Mouse (Mus musculus) heart, postnatal 4 days (tissue): ENCODE measurements around the gene Sik3. TPM values are rescaled to one million over a fixed set of nuclear protein-coding genes. Genes with fewer than 3 reads are reported as not detected.

ENCODE experiments used
- DNase-seq: peaks from one replicate; pipeline ENCODE4 v3.0.0; 2021
- total RNA-seq, 2 experiments: library from RNA; stranded (reverse); gene quantifications; 2 replicates each; pipeline ENCODE4 v1.2.3; 2021

Sik3 gene
- total RNA-seq, 2 experiments from 2014 or later, result 64.6 to 66.9 TPM

DNA sequence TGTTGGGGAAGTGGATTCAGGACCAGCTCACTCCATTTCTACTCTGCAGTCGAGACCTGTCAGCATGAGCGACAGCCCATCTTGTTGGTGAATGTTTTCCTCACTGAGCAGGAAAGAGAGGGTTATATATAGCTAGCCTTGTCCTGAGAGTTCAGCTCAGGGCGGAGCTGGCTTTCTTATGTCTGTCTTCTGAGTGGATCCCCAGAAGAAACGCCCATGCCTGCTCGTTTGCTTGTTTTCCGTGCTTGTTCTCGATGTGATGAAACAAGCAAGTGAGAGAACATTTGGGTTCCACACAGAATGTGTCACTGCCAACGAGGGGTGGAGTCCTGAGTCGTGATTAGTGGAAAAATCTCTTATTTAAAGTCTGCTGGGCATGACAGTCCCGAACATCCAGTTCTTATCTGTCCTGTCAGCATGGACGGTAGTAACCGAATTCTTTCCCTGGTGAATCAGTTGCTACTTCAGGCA, 184.1 kb downstream of the Sik3 start:
- DNase-seq, result peak; percentile 68

- DNase-seq, result peak; percentile 69
These were observed 185.8 kb downstream of the Sik3 start for GRCm38 (mm10) chr9:46198461-46198860.

- DNase-seq, result no peak
These were observed 186.3 kb downstream of the Sik3 start for GRCm38 (mm10) chr9:46198936-46199335.

DNA sequence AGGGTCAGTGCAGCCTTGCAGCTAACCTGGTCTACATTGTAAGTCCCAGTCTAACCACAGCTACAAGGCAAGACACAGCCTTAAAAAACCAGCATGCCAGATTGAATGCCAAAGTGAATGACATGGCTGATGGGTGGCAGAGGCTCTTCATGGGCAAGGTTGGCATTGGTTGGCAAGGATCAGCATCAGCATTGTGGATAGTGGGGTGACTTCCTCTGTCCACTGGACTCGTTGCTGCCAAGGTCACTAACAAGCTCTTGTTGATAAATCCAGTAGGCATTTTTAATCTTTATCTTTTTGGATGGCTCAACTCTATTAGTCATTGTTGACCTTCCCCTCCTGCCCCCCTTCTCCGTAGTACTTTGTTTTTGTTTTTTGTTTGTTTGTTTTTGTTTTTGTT, 187.0 kb downstream of the Sik3 start:
- DNase-seq, result no peak

GRCm38 (mm10) chr9:46206834-46207500, 194.3 kb downstream of the Sik3 start:
- DNase-seq, result no peak

DNA sequence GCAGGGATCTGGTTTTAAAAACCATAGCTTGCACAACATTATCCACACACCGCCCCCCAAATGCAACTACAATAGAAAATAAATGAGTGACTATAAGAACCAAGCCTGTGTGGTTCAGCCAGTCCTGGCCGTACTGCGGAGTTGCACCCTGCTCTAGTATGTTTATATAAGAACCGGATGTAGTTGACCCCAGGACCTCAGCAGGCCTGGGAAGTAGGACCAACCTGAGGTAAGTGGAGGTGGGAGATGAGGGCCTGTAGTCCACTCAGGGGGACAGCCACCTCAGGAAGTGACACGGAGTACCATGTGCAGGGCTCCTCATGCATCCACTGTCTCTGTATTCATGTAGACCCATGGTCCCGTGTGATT, 194.9 kb downstream of the Sik3 start:
- no peak for DNase-seq

GRCm38 (mm10) chr9:46208401-46208974, 195.9 kb downstream of the Sik3 start:
- no peak for DNase-seq

DNA sequence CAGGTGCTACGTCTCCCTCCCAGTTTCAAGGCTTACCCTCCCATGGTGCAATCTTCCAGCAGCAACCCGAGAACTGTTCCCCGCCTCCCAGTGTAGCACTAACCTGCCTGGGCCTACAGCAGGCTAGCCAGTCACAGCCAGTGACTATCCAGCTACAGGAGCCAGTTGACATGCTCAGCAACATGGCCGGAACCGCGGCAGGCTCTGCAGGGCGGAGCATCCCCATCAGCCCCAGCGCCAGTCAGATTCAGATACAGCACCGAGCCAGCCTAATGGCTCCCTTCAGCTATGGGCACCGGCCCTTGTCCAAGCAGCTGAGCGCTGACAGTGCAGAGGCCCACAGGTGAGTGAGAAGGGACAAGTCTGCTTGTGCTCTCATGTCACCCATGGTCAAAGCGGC, 197.9 kb downstream of the Sik3 start:
- no peak for DNase-seq

DNA sequence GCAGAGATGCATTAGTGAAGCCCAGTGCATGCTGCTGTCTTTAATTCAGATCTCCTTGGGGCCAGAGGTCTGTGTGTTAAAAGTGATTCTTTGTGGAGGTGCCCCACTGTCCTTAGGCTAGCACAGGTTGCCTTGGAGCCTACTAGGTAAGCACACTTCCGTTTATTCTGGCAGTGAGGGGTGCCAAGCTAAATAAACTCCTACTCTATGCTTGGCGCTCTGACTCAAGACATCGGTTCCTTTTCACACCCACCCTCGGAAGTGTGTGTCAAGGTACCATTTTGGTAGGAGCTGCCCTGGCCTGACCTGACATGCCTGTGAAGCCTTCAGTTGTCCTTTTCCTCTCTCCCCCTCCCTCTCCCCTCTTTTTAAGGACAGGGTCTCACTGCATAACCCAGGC, 201.7 kb downstream of the Sik3 start:
- no peak for DNase-seq

DNA sequence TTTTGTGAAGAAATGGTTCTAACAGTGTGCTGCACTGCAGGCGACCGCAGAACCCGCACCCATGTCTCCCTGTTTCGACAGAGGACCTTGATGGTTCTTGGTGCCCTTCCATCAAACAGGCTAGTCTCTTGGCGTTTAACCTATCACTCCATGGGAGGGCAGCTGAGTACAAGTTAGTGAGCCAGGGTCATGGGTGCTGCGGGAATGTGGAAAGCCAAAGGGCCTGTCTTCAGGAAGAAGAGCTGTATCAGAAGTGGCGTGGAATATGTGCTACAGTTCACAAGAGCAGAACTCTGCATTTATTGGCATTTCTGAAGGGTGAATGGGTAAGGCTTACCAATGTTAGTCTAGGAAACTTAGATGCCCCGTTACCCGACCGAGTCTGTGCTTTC, 202.3 kb downstream of the Sik3 start:
- no peak for DNase-seq

DNA sequence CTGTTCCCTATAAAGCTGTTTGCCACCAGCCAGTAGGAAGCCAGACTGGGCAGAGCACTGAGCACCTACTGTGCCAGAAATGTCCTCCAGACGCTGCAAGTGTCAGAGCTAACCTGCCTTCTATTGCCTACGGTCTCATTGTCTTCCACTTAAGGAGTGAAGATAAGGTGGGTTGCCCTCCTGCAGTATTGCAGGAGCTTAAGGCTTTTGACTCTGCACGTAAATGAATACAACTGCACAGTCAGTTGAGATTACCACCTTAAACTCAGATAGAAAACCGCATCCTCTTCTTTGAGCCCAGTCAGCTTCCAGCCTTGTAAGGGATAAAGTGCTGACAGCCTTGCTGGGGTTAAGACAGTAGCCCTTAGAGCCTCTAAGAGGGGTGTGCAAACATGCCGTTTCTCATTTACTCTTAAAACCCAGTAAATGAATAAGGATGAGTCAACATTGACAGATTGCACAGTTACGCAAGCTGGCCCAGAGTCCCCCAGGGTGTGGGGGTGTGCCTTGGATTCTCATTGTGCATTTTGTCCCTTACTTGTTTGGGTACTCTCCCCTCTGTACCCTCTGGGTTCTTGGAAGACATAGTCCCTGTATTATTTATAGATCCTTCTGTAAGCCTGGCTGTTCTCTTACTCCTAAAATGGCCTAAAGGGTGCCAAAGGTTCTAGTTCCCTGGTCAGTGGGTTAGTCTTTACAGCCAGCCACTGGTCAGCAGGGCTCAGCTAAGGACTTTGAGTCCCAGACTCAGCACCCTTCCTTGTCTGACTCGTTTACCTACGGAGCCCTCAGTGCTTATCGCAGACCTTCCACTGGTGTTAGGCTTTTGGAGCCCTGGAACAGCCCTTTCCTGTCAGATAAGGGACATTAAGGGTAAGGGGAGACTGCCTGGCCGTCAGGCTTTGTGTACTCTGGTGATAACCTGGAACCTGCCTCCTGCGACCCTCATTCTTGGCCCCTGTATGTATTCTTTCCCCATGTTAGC, 203.0 kb downstream of the Sik3 start:
- no peak for DNase-seq

- no peak for DNase-seq
These were observed 204.3 kb downstream of the Sik3 start for GRCm38 (mm10) chr9:46216744-46217470.

GRCm38 (mm10) chr9:46218176-46218575, 205.6 kb downstream of the Sik3 start:
- no peak for DNase-seq

- peak; percentile 31 for DNase-seq
These were observed 210.5 kb downstream of the Sik3 start for GRCm38 (mm10) chr9:46223090-46223489.

DNA sequence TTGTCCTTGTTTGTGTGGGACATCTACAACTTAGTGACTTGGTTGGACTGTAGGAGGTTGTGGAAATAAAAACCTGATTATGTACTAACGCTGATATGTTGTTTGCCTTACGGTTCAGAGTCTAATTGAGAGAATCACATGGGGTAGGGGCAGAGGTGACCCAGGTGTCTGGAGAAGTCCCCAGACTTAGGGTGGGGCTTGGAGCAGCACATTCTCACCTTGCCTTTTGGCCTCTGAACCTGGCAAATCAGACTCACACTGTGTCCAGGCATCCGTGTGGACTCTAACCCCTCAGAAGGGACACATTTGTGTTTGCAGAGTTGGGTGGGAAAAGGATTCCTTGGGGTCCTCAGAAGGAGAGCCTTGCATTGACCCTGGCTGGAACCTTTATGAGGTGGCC, 211.5 kb downstream of the Sik3 start:
- DNase-seq, result no peak

GRCm38 (mm10) chr9:46224945-46225660, 212.5 kb downstream of the Sik3 start:
- no peak for DNase-seq

GRCm38 (mm10) chr9:46227064-46227614, 214.5 kb downstream of the Sik3 start:
- DNase-seq, result no peak

DNA sequence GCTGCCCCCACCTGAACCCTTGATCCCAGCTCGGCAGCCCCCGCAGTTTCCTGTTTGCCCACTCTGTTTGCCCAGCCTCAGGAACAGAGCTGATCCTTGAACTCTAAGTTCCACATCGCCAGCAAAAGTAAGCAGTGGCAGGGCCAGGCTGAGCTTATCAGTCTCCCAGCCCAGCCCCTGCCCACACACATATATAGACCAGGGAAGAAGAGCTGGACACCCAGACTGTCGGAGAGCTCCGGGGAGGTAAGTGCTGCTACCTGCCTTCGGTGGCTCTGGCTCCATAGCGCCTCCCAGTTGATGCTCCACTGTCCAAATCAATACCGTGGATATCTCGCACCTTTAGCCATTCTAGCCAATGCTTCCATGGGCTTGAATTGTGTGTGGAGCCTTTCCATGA, 215.9 kb downstream of the Sik3 start, which contains the start of gene Apoa1:
Gene Apoa1 (plus strand): TSS at position 90 of the 400 bp plus-strand sequence.
- no peak for DNase-seq

DNA sequence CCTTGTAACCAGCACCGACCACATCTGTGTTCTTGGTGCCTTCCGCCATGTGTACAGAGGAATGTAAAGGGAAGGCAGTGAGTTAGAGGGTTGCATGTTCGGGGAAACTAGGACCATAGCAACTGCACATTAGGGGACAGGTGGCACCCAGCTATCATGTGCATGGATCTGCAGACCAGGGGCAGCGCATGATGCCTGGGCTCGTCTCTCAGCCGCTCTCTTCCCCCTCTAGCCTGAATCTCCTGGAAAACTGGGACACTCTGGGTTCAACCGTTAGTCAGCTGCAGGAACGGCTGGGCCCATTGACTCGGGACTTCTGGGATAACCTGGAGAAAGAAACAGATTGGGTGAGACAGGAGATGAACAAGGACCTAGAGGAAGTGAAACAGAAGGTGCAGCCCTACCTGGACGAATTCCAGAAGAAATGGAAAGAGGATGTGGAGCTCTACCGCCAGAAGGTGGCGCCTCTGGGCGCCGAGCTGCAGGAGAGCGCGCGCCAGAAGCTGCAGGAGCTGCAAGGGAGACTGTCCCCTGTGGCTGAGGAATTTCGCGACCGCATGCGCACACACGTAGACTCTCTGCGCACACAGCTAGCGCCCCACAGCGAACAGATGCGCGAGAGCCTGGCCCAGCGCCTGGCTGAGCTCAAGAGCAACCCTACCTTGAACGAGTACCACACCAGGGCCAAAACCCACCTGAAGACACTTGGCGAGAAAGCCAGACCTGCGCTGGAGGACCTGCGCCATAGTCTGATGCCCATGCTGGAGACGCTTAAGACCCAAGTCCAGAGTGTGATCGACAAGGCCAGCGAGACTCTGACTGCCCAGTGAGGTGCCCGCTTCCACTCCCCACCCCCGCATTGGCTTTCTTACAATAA, 217.2 kb downstream of the Sik3 start:
- peak; percentile 89 for DNase-seq

DNA sequence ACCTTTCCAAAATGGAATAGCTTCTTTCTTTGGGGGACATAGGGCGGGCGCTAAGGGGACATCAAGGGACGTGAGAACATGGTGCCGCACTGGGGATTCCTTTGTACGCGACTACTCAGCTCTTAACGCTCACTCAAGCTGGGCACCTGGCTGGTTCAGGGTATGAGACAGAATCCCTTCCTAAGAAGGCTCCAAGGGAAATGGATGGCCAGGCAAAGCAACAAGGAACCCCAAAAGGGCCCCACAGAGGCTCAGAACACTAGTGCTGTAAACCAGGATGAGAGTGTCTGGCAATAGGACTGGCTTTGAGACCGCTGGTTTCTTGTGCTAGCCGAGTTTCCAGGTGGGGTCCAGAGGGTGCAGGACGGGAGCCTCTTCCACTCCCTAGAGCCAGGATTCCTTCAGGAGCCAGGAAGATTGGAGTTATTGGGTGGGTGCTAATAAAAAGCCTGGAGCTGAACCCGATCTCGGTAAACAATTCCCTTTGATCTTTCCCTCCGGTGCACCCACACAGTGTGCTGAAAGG, 217.9 kb downstream of the Sik3 start:
- no peak for DNase-seq
